Mouse (Mus musculus) midbrain, embryonic 15.5 days (tissue): ENCODE measurements around the gene Slc25a39. TPM values are rescaled to one million over a fixed set of nuclear protein-coding genes. Genes with fewer than 3 reads are reported as not detected.

Experiments used
- ATAC-seq: fragments of 200-750 bp; cut with Nextera tagmentation; replicated peaks from 2 replicates; pipeline ENCODE4 v1.8.0; 2017; ENCODE audit warnings: moderate TSS enrichment
- H3K27ac ChIP-seq: fragments of 300-500 bp; sonication (generic); 2 replicates; pipeline ENCODE4 v1.5.1; 2015; ENCODE audit warnings: mild to moderate bottlenecking, inconsistent platforms
- H3K27me3 ChIP-seq: fragments of 300-500 bp; sonication (generic); replicated peaks from 2 replicates; pipeline ENCODE4 v1.6.1; 2015; ENCODE audit warnings: inconsistent platforms
- H3K36me3 ChIP-seq: fragments of 300-500 bp; sonication (generic); replicated peaks from 2 replicates; pipeline ENCODE4 v1.6.1; 2015; ENCODE audit warnings: inconsistent platforms
- H3K4me1 ChIP-seq: fragments of 300-500 bp; sonication (generic); 2 replicates; pipeline ENCODE4 v1.6.1; 2015; ENCODE audit warnings: inconsistent platforms
- H3K4me2 ChIP-seq: fragments of 300-500 bp; sonication (generic); 2 replicates; pipeline ENCODE4 v1.6.1; 2015; ENCODE audit warnings: inconsistent platforms, mild to moderate bottlenecking, moderate library complexity
- H3K4me3 ChIP-seq: fragments of 300-500 bp; sonication (generic); 2 replicates; pipeline ENCODE4 v1.5.1; 2015; ENCODE audit warnings: mild to moderate bottlenecking, inconsistent platforms
- H3K9ac ChIP-seq: fragments of 300-500 bp; sonication (generic); 2 replicates; pipeline ENCODE4 v1.6.1; 2015; ENCODE audit warnings: mild to moderate bottlenecking, inconsistent platforms
- H3K9me3 ChIP-seq: fragments of 300-500 bp; sonication (generic); 2 replicates; pipeline ENCODE4 v1.6.1; 2016; ENCODE audit warnings: inconsistent platforms
- WGBS: fragments of 180-500 bp; shearing (Covaris S2); methylation state at CpG from one replicate; pipeline ENCODE4 v1.1.7; 2015; ENCODE audit warnings: mixed read lengths; 5-methylcytosine and 5-hydroxymethylcytosine counted together
- polyA plus RNA-seq: library from polyadenylated mRNA; unstranded; fragments of >200 nt; fragmentation: Nextera tagmentation; extraction: Ambion mirVana; gene quantifications from 2 replicates; pipeline ENCODE4 v1.2.1, GENCODE M21; 2015

The Slc25a39 gene
- polyA plus RNA-seq: 146 and 168 TPM in 2 replicates

DNA sequence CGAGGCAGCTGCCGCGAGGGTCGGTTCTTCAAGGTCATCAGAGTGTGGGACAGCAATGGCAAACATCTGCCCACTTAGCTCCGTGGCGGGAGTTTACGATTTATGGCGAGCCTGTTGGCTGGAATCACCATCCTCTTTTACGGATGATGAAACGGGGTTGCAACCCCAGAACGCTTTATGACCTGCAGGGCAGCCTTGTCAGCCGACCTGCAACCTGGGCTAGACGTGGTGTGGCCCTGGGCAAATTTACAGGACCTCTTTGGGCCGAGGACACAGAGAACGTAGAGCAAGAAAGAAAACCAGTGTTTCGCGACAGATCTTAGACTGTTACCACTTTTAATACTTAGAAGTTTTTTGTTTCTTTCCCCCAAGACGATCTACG, at the start of gene Slc25a39:
TSS of gene Slc25a39 (minus strand) at position 113 of the 382 bp plus-strand sequence.
- no peaks in the 10 kb centered on the region for H3K27me3 ChIP-seq
- peaks cover 42% of the 10 kb centered on the region for H3K4me1 ChIP-seq
- H3K36me3 ChIP-seq: peaks cover 8% of the 10 kb centered on the region; the same call in 1 of the 2 replicates
- peak within 1 kb of the TSS; percentile 91 for H3K4me3 ChIP-seq
- peak within 1 kb of the TSS; percentile 86 for H3K27ac ChIP-seq
- peak within 1 kb of the TSS; percentile 86 for H3K9ac ChIP-seq
- ATAC-seq: no peak
- H3K9me3 ChIP-seq: no peaks in the 10 kb centered on the region
- WGBS: 1% methylated on average over 19 of the region's 19 CpGs
- peak within 1 kb of the TSS; percentile 83 for H3K4me2 ChIP-seq

DNA sequence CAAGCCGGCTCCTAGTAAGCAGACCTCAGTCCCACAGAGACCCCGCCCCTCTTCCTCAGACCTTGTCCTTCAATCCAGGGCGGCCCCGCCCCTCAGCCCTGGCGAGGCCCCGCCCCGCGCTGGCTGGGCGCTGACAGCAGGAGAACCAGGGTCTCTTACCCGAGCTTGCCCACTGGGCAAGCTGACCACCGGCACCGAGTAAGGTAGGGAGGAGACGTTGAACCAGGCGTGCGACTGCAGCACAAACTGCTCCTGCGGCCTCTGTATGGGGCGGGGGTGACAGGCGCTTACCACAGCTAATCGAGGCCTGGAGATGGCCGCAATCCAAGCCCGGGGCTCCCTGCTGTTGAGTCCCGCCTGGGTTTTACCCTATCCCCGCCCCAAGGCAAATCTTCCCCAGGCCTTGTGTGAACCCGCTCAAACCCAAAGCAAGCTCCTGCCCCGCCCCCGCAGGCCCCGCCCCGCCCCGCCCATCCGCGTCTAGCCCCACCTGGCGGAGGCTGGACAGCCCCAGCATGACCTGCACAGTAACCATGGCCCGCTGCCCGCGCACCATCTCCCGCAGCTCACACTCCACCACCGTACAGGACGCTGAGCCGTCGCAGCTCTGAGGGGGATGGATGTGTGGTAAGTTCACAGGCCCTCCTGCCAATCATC, 48.1 kb upstream of the Slc25a39 start:
- no peaks in the 10 kb centered on the region for H3K9me3 ChIP-seq
- under 1% methylated on average over 35 of the region's 40 CpGs for WGBS
- H3K4me2 ChIP-seq: peak overlapping the region; percentile 71
- H3K27ac ChIP-seq: peak overlapping the region; percentile 59
- ATAC-seq: peak; percentile 92
- peaks cover 16% of the 10 kb centered on the region for H3K4me1 ChIP-seq
- H3K9ac ChIP-seq: peak overlapping the region; percentile 51
- no peaks in the 10 kb centered on the region for H3K36me3 ChIP-seq
- H3K27me3 ChIP-seq: peaks cover 12% of the 10 kb centered on the region; the same call in 1 of the 2 replicates
- peak overlapping the region; percentile 48 for H3K4me3 ChIP-seq

DNA sequence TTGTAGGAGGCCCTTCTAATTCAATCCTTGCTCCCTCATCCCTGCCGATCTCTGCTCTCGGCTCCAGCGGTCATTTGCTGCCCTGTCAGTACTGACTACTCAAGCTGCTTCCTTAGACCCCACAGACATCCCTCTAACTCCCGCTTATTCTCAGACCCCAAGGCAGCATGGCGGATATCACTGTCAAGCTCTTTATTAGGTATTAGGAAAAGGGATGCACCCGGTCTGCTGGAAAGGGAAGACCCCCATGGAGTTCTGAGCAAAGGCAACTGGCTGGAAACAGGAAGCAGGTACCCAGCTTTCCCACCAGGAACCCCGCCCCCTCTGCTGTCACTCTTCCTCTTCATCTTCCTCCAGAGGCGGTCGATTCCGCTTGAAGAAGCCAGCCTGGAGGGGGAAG, 45.4 kb upstream of the Slc25a39 start:
- H3K4me1 ChIP-seq: peaks cover 23% of the 10 kb centered on the region
- H3K27ac ChIP-seq: no peak overlapping the region
- WGBS: 18% methylated on average over 10 of the region's 10 CpGs
- no peak for ATAC-seq
- H3K9me3 ChIP-seq: no peaks in the 10 kb centered on the region
- peaks cover 12% of the 10 kb centered on the region; the same call in 1 of the 2 replicates for H3K27me3 ChIP-seq
- no peak overlapping the region for H3K9ac ChIP-seq
- H3K4me3 ChIP-seq: no peak overlapping the region
- no peak overlapping the region for H3K4me2 ChIP-seq
- no peaks in the 10 kb centered on the region for H3K36me3 ChIP-seq

DNA sequence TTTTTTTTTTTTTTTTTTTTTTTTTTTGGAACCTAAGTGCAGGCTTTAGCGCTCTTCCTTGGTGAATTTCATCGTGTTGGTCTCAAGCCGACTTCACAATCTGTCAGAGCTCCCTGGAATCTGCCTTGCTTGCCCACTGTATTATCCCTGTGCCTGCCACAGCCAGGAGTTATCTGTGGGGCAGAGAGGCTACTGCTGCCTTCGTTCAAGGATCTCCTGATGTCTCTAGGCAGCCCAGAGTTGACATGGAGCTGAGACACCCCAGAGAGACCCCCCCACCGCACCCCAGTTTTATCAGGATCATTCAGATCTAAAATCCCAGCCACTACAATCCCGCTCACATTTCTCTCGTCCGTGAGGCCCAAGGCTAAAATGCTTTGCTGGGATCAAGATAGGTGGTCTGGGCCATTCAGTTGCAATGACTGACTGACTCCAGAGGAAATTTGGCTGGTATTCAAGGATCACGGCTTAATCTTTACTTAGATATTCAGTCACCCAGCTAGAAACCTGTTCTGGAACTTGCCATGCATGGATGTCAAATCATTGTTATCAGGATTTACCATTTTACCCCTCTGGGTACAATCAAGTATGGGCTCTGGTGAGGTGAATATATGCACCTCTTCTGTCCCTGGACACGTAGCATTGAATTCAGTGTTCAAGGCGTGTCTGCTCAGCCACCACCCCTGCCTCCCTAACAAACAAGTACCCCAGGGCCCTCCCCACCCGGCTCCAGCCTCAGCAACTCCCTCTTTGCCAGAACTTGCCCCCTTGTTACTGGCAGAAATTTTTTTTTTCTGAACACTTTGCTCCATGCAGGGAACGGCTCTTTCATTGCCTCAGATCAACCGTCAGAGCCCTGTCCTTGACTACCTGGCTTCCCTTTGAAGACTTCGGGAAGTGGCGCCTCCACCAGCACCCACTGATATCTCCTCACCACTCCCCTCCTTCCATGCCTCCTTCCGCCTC, 41.6 kb upstream of the Slc25a39 start:
- no peak for ATAC-seq
- 42% methylated on average over 17 of the region's 17 CpGs for WGBS
- Histone ChIP-seq H3K36me3 (no peaks in the 10 kb centered on the region), H3K4me3 (no peak overlapping the region), H3K27me3 (peaks cover 4% of the 10 kb centered on the region; the same call in 1 of the 2 replicates), H3K4me1 (peaks cover 35% of the 10 kb centered on the region), H3K27ac (no peak overlapping the region), H3K4me2 (no peak overlapping the region), H3K9ac (no peak overlapping the region), H3K9me3 (no peaks in the 10 kb centered on the region)

DNA sequence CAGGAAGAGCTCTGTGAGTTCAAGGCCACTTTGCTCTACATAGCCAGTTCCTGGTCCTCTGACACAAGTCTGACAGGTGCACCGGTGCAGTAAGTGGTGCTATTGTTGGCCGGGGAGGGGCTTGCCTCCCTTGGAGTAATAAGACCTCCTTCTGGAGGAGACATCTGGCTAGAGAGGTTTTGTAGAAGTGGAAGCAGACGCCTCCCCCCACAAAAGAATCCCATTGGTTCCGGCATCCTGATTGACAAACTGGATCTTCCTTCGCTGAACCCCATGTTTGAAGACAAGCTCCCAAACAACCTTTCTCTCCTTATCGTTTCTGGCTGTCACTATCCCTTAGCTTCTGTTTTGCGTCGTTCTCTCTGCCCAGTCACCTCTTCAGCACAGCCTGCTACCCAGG, 40.6 kb upstream of the Slc25a39 start:
- H3K4me2 ChIP-seq: peak overlapping the region; percentile 85

DNA sequence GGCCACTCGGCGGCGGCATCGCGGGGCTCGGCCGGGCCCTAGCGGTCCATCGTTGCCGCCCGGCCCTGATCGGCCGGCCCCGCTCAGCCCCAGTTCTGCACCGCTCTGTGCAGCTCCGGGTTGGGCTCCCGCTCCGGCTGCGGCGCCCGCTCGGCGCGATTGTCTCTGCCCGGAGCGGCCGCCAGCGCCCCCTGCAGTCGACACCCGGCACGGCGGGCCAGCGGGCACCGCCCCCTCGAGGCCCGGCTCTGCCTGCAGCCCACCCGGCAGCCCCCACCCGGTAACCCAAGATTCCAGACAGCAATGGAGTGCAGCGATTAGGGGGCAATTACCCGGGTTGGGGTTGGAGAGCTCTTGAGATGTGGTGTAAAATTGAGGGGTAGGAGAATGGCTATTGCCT, 39.8 kb upstream of the Slc25a39 start, which contains the start of gene Fam171a2:
TSS of gene Fam171a2 (minus strand) at position 186 of the 400 bp plus-strand sequence.
- Histone ChIP-seq H3K9ac (peak within 1 kb of the TSS; percentile 99), H3K9me3 (no peaks in the 10 kb centered on the region), H3K4me3 (peak within 1 kb of the TSS; percentile 97), H3K36me3 (0 out of 2 replicates have a peak, but pooled peaks cover 9% of the 10 kb centered on the region), H3K4me2 (peak within 1 kb of the TSS; percentile 85), H3K27me3 (peaks cover 4% of the 10 kb centered on the region; the same call in 1 of the 2 replicates), H3K27ac (peak within 1 kb of the TSS; percentile 99), H3K4me1 (peaks cover 44% of the 10 kb centered on the region)
- ATAC-seq: peak; percentile 80
- WGBS: 0% methylated on average over 35 of the region's 40 CpGs

More for the DNA sequence above, 40.6 kb upstream of the Slc25a39 start:
- Histone ChIP-seq H3K36me3 (0 out of 2 replicates have a peak, but pooled peaks cover 4% of the 10 kb centered on the region), H3K27ac (no peak overlapping the region), H3K27me3 (peaks cover 4% of the 10 kb centered on the region; the same call in 1 of the 2 replicates), H3K9ac (no peak overlapping the region), H3K4me1 (peaks cover 44% of the 10 kb centered on the region), H3K4me3 (no peak overlapping the region; the same call in 1 of the 2 replicates), H3K9me3 (no peaks in the 10 kb centered on the region)
- no peak for ATAC-seq
- 14% methylated on average over 8 of the region's 8 CpGs for WGBS

DNA sequence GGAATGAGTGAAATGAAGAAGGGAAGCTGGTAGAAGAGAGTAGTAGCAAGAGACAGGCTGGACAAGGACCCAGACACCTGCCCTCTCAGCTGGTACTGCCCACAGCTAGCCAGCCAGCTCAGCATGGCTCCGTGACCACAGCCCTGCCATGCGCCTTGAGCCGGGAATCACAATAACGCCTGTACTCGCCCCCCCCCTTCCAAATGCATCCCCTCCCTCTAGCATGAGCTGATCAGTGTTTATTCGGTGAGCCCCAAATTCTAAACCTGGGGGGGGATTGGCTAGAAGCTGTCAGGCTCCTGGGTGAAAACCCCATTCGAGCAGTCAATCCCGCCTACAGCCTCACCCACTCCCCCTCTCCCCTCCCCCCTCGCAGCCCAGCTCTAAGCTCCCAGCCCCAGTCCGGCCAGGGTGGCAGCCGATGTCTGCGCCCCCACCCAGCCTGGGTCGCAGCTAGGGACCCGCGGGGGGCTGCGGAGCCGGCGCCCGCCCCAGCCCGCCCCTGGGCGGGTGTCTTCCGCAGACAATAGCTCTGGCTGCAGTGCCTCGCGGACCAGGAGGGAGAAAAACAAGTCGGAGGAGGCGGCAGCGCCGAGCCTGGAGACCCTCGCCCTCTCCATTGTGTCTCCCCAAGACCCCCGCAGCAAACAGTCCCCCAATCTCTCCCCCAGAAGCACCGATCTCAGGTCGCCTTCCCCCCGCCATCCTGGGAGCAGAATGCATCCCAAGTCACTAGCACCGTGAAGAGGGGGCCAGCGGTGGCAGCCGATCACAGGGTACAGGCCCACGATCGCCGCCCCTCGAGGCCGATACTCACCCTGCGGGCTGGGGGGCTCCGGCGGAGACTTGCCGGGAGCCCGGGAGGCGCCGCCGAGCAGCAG, 39.1 kb upstream of the Slc25a39 start:
- H3K27me3 ChIP-seq: peaks cover 4% of the 10 kb centered on the region; the same call in 1 of the 2 replicates
- H3K36me3 ChIP-seq: peaks cover 9% of the 10 kb centered on the region; the same call in 1 of the 2 replicates
- peaks cover 44% of the 10 kb centered on the region for H3K4me1 ChIP-seq
- no peaks in the 10 kb centered on the region for H3K9me3 ChIP-seq
- peak; percentile 68 for ATAC-seq
- H3K4me3 ChIP-seq: peak overlapping the region; percentile 97
- peak overlapping the region; percentile 99 for H3K27ac ChIP-seq
- H3K9ac ChIP-seq: peak overlapping the region; percentile 99
- H3K4me2 ChIP-seq: peak overlapping the region; percentile 85
- WGBS: under 1% methylated on average over 40 of the region's 49 CpGs

DNA sequence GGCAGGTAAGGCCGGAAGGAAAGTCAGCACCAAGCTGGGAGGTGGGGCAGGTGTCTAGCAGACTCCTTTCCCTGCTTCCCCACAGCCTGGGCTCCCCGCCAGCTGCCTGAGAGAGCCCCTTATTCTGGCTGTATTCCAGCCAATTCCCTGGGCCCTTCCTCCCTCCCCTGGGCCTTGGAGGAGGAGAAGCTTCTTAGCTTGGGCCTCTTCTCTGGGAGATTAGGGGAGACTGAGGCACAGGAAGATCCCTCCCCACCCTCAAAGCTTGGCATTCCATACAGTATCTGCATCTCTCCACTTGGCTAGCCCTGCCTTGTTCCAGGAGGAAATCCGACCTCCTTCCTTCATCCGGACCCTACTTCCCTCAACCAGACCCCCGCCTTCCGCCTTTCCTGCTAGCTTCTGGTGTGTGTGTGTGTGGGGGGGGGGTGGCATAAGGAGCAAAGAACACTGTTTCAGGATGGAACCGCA, 38.2 kb upstream of the Slc25a39 start:
- ATAC-seq: peak; percentile 34; the same call in 1 of the 2 replicates
- peak overlapping the region; percentile 85 for H3K4me2 ChIP-seq
- H3K9ac ChIP-seq: peak overlapping the region; percentile 99
- no peaks in the 10 kb centered on the region; the same call in 1 of the 2 replicates for H3K27me3 ChIP-seq
- H3K9me3 ChIP-seq: no peaks in the 10 kb centered on the region
- WGBS: 4% methylated on average over 7 of the region's 7 CpGs
- peaks cover 44% of the 10 kb centered on the region for H3K4me1 ChIP-seq
- peak overlapping the region; percentile 97 for H3K4me3 ChIP-seq
- H3K27ac ChIP-seq: peak overlapping the region; percentile 99
- H3K36me3 ChIP-seq: peaks cover 9% of the 10 kb centered on the region; the same call in 1 of the 2 replicates

DNA sequence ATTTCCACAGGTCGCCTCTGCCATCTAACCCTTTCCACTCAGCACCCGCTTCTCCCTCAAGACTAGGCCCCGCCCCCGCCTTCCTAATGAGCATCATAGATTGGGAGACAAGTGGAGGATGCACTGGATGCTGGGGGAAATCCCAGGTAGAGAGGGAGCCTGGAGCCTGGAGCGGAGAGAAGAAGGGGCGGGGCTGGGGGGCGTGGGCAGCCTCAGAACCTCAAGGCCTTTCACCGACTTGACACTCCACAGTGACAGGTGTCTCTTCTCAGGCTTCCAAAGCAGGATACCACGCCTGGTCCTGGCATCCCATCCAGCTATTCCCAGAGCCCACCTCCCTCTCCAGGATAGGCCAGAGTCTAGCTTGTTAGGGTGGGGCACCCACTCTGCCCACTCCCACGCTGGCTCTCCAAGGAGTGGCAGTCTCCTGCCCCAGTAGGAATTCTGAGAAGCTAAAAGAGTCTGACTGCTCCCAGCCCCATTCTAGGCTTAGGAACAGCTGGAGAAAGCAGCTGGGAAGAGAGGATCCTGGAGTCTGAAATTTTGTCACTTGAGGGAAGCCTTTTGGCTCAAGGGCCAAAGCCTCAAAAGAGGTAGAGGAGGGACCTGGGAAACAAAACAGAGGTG, 37.6 kb upstream of the Slc25a39 start:
- Histone ChIP-seq H3K4me1 (peaks cover 44% of the 10 kb centered on the region), H3K9ac (peak overlapping the region; percentile 99), H3K27me3 (no peaks in the 10 kb centered on the region; the same call in 1 of the 2 replicates), H3K27ac (peak overlapping the region; percentile 99), H3K4me3 (peak overlapping the region; percentile 97), H3K36me3 (peaks cover 13% of the 10 kb centered on the region; the same call in 1 of the 2 replicates), H3K9me3 (no peaks in the 10 kb centered on the region), H3K4me2 (peak overlapping the region; percentile 85)
- 13% methylated on average over 10 of the region's 10 CpGs for WGBS
- no peak for ATAC-seq

DNA sequence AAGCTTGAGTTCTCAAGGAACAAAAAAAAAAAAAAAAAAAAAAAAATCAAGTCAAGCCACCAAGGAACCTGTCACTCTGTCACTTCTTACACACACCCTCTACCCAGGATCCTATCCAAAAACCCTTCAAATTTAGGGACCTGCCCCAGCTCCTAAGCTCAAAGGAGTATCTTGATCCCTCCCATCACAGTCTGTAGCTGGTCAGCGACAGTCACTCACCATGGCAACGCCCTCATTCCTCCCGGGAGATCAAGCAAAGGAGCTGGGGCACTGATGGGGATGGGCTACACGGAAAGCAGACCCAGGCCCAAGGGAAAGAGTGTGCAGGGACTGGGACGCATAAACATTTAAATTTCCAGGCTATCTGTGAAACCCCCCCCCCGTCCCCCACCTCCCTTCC, 37.0 kb upstream of the Slc25a39 start:
- H3K27ac ChIP-seq: peak overlapping the region; percentile 99
- no peaks in the 10 kb centered on the region for H3K9me3 ChIP-seq
- H3K4me2 ChIP-seq: peak overlapping the region; percentile 85
- H3K36me3 ChIP-seq: peaks cover 19% of the 10 kb centered on the region; the same call in 1 of the 2 replicates
- H3K4me3 ChIP-seq: peak overlapping the region; percentile 97
- WGBS: 7% methylated on average over 6 of the region's 6 CpGs
- H3K27me3 ChIP-seq: no peaks in the 10 kb centered on the region; the same call in 1 of the 2 replicates
- no peak for ATAC-seq
- peak overlapping the region; percentile 99 for H3K9ac ChIP-seq
- H3K4me1 ChIP-seq: peaks cover 44% of the 10 kb centered on the region
